Mouse (Mus musculus) limb, embryonic 14.5 days (tissue): Measurements from ENCODE around the gene Cpsf4. TPM values are rescaled to one million over a fixed set of nuclear protein-coding genes. Genes with fewer than 3 reads are reported as not detected.

Experiments used
- ATAC-seq: fragments of 200-750 bp; cut with Nextera tagmentation; 2 replicates; pipeline ENCODE4 v1.8.0; 2017; ENCODE audit warnings: low read depth, moderate number of reproducible peaks, moderate TSS enrichment; ENCODE audit not compliant: low FRiP score
- DNase-seq: peaks from one replicate; pipeline ENCODE4 v3.0.0-alpha.2; 2015; ENCODE audit warnings: low spot score
- H3K27ac ChIP-seq: fragments of 300-500 bp; sonication (generic); replicated peaks from 2 replicates; pipeline ENCODE4 v1.5.1; 2014; ENCODE audit warnings: low read depth, mild to moderate bottlenecking, low read length, moderate library complexity, mixed read lengths
- H3K27me3 ChIP-seq: fragments of 300-500 bp; sonication (generic); 2 replicates; pipeline ENCODE4 v1.6.1; 2014; ENCODE audit warnings: low read length, mixed read lengths; ENCODE audit not compliant: control insufficient read depth, insufficient read depth
- H3K36me3 ChIP-seq: fragments of 300-500 bp; sonication (generic); 2 replicates; pipeline ENCODE4 v1.6.1; 2014; ENCODE audit warnings: mild to moderate bottlenecking, low read length, moderate library complexity, mixed read lengths; ENCODE audit not compliant: control insufficient read depth, insufficient read depth
- H3K4me1 ChIP-seq: fragments of 300-500 bp; sonication (generic); 2 replicates; pipeline ENCODE4 v1.6.1; 2014; ENCODE audit warnings: antibody characterized with exemption, low read length, mixed read lengths; ENCODE audit not compliant: control insufficient read depth, insufficient read depth
- H3K4me2 ChIP-seq: fragments of 300-500 bp; sonication (generic); replicated peaks from 2 replicates; pipeline ENCODE4 v1.6.1; 2014; ENCODE audit warnings: low read depth, mild to moderate bottlenecking, low read length, moderate library complexity; ENCODE audit not compliant: severe bottlenecking
- H3K4me3 ChIP-seq: fragments of 300-500 bp; sonication (generic); replicated peaks from 2 replicates; pipeline ENCODE4 v1.5.1; 2014; ENCODE audit warnings: low read length
- H3K9ac ChIP-seq: fragments of 300-500 bp; sonication (generic); 2 replicates; pipeline ENCODE4 v1.6.1; 2014; ENCODE audit warnings: mild to moderate bottlenecking, low read depth, low read length, moderate library complexity; ENCODE audit not compliant: severe bottlenecking
- H3K9me3 ChIP-seq: fragments of 300-500 bp; sonication (generic); 2 replicates; pipeline ENCODE4 v1.6.1; 2016; ENCODE audit warnings: low read length; ENCODE audit not compliant: control insufficient read depth
- POLR2A ChIP-seq: fragments of 200-500 bp; IDR thresholded peaks from 2 replicates; pipeline ENCODE4 v1.8.0; 2012; ENCODE audit warnings: inconsistent platforms, mild to moderate bottlenecking, moderate library complexity, borderline replicate concordance; ENCODE audit not compliant: insufficient read depth, insufficient read length; ENCODE audit errors: extremely low read depth
- WGBS: fragments of 180-500 bp; shearing (Covaris S2); extraction: QIAGEN DNeasy Blood & Tissue Kit; methylation state at CpG from one replicate; pipeline ENCODE4 v1.1.7; 2014; 5-methylcytosine and 5-hydroxymethylcytosine counted together
- polyA plus RNA-seq, 2 experiments: library from polyadenylated mRNA; depleted of rRNA in 1 of 2; stranded (reverse) in 1 of 2; unstranded in 1 of 2; fragments of >200 nt; fragmentation: Nextera tagmentation in 1 of 2; extraction: Ambion mirVana in 1 of 2; gene quantifications; 2 replicates each; pipeline versions ENCODE4 v1.2.1 to v1.2.3; 2012 to 2014

Cpsf4 gene
- polyA plus RNA-seq, 2 experiments, result 25.2 to 56.7 TPM

DNA sequence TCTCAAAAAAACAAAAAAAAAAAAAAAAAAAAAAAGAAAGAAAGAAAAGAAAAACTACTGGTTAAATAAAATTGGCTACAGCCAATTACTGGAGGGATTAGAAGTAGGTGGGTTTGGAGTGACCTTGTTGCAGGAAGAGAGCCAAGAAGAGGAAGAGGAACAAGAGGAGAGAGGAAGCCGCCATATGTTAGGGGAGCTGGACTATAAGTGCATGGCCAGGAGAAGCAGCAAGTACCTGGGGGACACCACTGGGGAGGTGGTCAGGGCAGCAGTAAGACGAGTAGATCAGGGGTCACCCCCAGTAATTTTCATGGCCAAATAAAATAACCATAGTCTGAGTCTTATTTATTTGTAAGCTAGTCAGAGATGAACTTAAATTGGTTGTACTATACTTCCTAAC lies 18.2 kb downstream of the Cpsf4 start:
- ATAC-seq (no peak), DNase-seq (no peak)
- Histone ChIP-seq H3K9ac (no peak overlapping the region), H3K27ac (no peak overlapping the region), H3K4me2 (no peak overlapping the region), H3K36me3 (peaks cover 80% of the 10 kb centered on the region), H3K27me3 (no peaks in the 10 kb centered on the region), H3K9me3 (no peaks in the 10 kb centered on the region), H3K4me1 (peaks cover 6% of the 10 kb centered on the region), H3K4me3 (no peak overlapping the region)
- TF ChIP-seq POLR2A, result no peak
- 87% methylated on average over 2 of the region's 2 CpGs for WGBS

DNA sequence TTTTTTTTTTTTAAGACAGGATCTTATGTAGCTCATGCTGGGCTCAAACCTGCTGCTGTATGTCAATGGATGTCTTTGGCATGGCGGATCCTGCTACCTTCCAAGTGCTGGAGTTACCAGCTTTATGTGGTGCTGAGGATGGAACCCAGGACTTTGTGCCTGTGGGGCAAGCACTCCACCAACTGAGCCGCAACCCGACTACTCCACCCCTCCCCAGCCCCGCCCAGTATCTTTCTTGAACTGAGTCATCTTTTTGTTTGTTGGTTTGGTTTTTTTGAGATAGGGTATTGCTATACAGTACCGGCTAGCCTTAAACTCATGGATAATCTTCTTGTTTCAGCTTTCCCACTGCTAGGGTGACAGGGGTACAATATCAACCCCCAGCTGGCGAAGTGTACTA lies 22.4 kb downstream of the Cpsf4 start:
- WGBS, result 91% methylated on average over 6 of the region's 6 CpGs
- no peak overlapping the region for H3K4me3 ChIP-seq
- no peak for TF ChIP-seq POLR2A
- no peak overlapping the region for H3K27ac ChIP-seq
- peaks cover 44% of the 10 kb centered on the region for H3K36me3 ChIP-seq
- H3K4me1 ChIP-seq, result peaks cover 14% of the 10 kb centered on the region
- H3K4me2 ChIP-seq, result no peak overlapping the region; the same call in 1 of the 2 replicates
- H3K27me3 ChIP-seq, result no peaks in the 10 kb centered on the region
- ATAC-seq (no peak), DNase-seq (no peak)
- H3K9ac ChIP-seq, result 0 out of 2 replicates have a peak overlapping the region, but pooled peaks have one; percentile 7
- no peaks in the 10 kb centered on the region for H3K9me3 ChIP-seq

DNA sequence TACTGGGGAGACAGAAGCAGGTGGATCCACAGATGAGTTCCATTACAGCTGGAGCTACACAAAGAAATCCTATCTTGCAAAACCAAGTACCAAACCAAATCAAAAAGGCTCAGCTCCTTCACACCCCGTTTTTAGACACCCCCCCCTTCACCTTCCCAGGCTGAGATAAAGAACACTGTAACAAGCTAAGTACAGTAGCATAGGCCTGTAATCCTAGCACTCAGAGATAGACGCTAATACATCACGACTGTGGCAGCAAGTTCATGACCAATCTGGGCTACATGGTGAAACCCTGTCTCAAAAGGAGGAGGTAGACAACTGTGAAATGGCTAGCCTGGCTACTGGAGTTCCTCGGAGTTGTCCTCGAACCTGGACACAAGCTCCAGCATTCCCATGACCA lies 23.4 kb downstream of the Cpsf4 start:
- no peak for ATAC-seq
- peak overlapping the region; percentile 82 for H3K4me2 ChIP-seq
- peak overlapping the region; percentile 73 for H3K4me3 ChIP-seq
- H3K9me3 ChIP-seq, result no peaks in the 10 kb centered on the region
- DNase-seq, result no peak
- WGBS, result 55% methylated on average over 5 of the region's 5 CpGs
- peaks cover 14% of the 10 kb centered on the region for H3K4me1 ChIP-seq
- H3K9ac ChIP-seq, result peak overlapping the region; percentile 88
- no peak for TF ChIP-seq POLR2A
- H3K27ac ChIP-seq, result no peak overlapping the region
- no peaks in the 10 kb centered on the region for H3K27me3 ChIP-seq
- peaks cover 45% of the 10 kb centered on the region for H3K36me3 ChIP-seq

DNA sequence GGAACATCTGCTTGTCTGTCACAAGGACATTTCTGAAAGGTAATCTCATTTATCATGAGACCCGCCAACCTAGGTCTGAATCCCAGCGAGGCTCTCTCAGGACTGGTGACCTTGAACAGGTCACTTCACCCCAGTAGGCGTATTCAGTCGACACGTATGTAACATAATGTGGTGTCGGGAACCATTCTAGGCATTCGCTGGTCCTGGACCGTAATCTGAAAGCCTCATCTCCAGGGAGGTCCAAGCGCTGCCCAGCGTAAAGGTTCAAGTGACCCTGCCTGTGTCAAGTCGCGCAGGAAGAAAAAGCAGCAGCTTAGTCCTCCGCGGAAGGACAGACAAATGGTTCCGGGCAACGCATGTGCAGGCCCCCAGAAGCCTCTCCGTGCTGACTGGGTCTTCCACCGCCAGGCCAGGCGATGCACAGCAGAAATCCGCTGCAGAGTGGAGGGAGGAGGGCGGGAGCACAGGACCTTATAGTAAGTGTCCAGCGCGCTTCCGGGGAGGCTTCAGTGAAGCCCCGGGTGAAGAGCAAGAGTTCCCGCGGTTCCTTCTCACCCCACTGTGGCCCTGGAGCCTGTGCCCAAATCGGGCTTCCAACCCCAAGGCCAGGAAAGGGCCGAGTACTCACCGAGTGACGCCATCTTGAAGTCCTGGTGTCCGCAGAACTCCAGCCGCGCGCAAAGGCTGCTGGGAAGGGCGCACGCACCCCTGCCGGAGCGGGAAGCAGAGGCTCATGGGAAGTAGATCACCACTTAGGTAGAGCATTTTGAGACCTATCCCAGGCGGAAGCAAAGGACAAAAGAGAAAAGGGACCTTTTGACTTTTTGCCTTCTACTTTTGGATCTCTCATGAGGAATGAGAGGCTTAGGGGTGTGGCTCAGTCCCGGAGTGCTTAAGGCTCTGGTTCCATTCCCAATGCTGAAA lies 24.1 kb downstream of the Cpsf4 start:
- WGBS, result 2% methylated on average over 39 of the region's 41 CpGs
- ATAC-seq (peak; percentile 92), DNase-seq (peak; percentile 88)
- H3K4me3 ChIP-seq, result peak overlapping the region; percentile 73
- H3K27me3 ChIP-seq, result no peaks in the 10 kb centered on the region
- TF ChIP-seq POLR2A, result 0 out of 2 replicates have a peak, but pooled peaks have one; percentile 40
- H3K4me2 ChIP-seq, result peak overlapping the region; percentile 82
- peaks cover 14% of the 10 kb centered on the region for H3K4me1 ChIP-seq
- peak overlapping the region; percentile 88 for H3K9ac ChIP-seq
- no peaks in the 10 kb centered on the region for H3K9me3 ChIP-seq
- H3K36me3 ChIP-seq, result peaks cover 45% of the 10 kb centered on the region
- H3K27ac ChIP-seq, result peak overlapping the region; percentile 66

DNA sequence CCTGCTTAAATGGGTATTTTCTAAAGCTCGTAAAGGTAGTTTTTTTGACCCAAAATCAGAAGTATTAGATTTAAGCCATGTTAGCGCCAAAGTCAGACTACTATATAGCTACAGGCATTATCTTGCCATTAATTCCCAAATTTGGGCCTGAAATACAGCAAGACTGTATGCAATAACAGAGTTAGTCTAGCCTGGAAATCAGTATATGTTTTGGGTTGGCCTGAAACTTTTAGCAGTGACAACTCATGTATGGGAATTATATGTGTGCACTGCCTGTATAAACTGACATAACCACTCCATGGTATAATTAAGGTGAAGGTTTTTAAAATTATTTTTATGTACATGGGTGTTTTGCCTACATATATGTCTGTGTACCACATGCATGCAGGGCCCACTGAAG lies 24.9 kb downstream of the Cpsf4 start, which contains the start of gene Atp5j2:
Atp5j2 (minus strand) TSS at position 101 of the 400 bp plus-strand sequence.
- peaks cover 41% of the 10 kb centered on the region for H3K36me3 ChIP-seq
- 85% methylated on average over 2 of the region's 2 CpGs for WGBS

More for the DNA sequence above, 24.9 kb downstream of the Cpsf4 start, which contains the start of gene Atp5j2:
- no peak for ATAC-seq
- TF ChIP-seq POLR2A, result no peak
- Histone ChIP-seq H3K4me1 (peaks cover 14% of the 10 kb centered on the region), H3K4me3 (peak within 1 kb of the TSS; percentile 73), H3K4me2 (peak within 1 kb of the TSS; percentile 82), H3K9me3 (no peaks in the 10 kb centered on the region), H3K27ac (peak within 1 kb of the TSS; percentile 66), H3K27me3 (no peaks in the 10 kb centered on the region), H3K9ac (peak within 1 kb of the TSS; percentile 88)
- no peak for DNase-seq
